In genomic region chr7:144021801-144022200, GRCm38 (mm10) we compare ENCODE assay signal across 27 mouse cellular contexts. TPM values are rescaled to one million over a fixed set of nuclear protein-coding genes. Genes with fewer than 3 reads are reported as not detected.
A peak's percentile ranks its signal among the peaks of the same experiment; 100 is the strongest.
DNase-seq lines count a peak whose midpoint lies in the region; ATAC-seq and TF ChIP-seq lines count a peak whose summit lies in the region.
"Had no signal": no experiment of that assay in that cellular context is flagged by ENCODE, and none has a peak within 500 bp of the region (broad histone marks: within the 10 kb centered on the region; RNA-seq: fewer than 3 reads in every experiment).

No protein-coding gene starts in this region.

- H3K9ac ChIP-seq in liver, adult 2 months (ENCODE audit: low read depth, low read length): no peak overlapping the region
- no peak overlapping the region for H3K9ac ChIP-seq in kidney, embryonic 16.5 days (replicated peaks; ENCODE audit: low read length)
- no peak overlapping the region for H3K9ac ChIP-seq in liver, embryonic 11.5 days (ENCODE audit: low read depth, low read length)
- no peak overlapping the region for H3K9ac ChIP-seq in stomach, embryonic 16.5 days (ENCODE audit: low read length)
- H3K9ac ChIP-seq: embryonic facial prominence, embryonic 12.5 days; heart, embryonic 15.5 days; hindbrain, embryonic 14.5 days; limb, embryonic 12.5 days had no signal

- H3K4me2 ChIP-seq in kidney, embryonic 16.5 days (replicated peaks; ENCODE audit: low read depth, low read length): no peak overlapping the region
- no peak overlapping the region for H3K4me2 ChIP-seq in liver, embryonic 11.5 days
- no peak overlapping the region for H3K4me2 ChIP-seq in stomach, embryonic 16.5 days (ENCODE audit: low read depth, low read length)
- H3K4me2 ChIP-seq: embryonic facial prominence, embryonic 12.5 days; heart, embryonic 15.5 days; hindbrain, embryonic 14.5 days; limb, embryonic 12.5 days had no signal

- no peak for ATAC-seq in kidney, embryonic 16.5 days (ENCODE audit: low FRiP score, low TSS enrichment)
- ATAC-seq in liver, embryonic 11.5 days (replicated peaks; ENCODE audit: low FRiP score): no peak
- ATAC-seq in stomach, embryonic 16.5 days (ENCODE audit: insufficient read depth, low FRiP score): no peak
- ATAC-seq: CD4-positive, CD25-positive, alpha-beta regulatory T cell, adult 4 months; inflammation-experienced regulatory T-cells, adult 6 months had no signal

- TF ChIP-seq CTCF in liver, adult 2 months (IDR thresholded peaks at IDR 0.05; ENCODE audit: low read depth, low read length): no peak

- 42% methylated on average over 3 of the region's 3 CpGs for WGBS in liver, adult 2 months
- 80% methylated on average over 3 of the region's 3 CpGs for WGBS in kidney, embryonic 16.5 days
- 69% methylated on average over 3 of the region's 3 CpGs for WGBS in liver, embryonic 11.5 days
- WGBS in stomach, embryonic 16.5 days: 75% methylated on average over 3 of the region's 3 CpGs

- H3K27ac ChIP-seq in liver, adult 2 months (replicated peaks; ENCODE audit: insufficient read depth, low read depth, low read length): peak overlapping the region; percentile 37
- peak overlapping the region; percentile 49 for H3K27ac ChIP-seq in kidney, embryonic 16.5 days (ENCODE audit: low read length)
- H3K27ac ChIP-seq in liver, embryonic 11.5 days (ENCODE audit: low read depth, low read length): peak overlapping the region; percentile 16; the same call in 1 of the 2 replicates
- H3K27ac ChIP-seq in stomach, embryonic 16.5 days (ENCODE audit: low read length): 0 out of 2 replicates have a peak overlapping the region, but pooled peaks have one; percentile 29
- H3K27ac ChIP-seq: embryonic facial prominence, embryonic 12.5 days; heart, embryonic 15.5 days; hindbrain, embryonic 14.5 days; layer of hippocampus, adult 2 months; limb, embryonic 12.5 days had no signal

- H3K4me3 ChIP-seq in liver, adult 2 months (ENCODE audit: insufficient read depth, low read depth, low read length): no peak overlapping the region
- H3K4me3 ChIP-seq in kidney, embryonic 16.5 days (ENCODE audit: low read length): no peak overlapping the region
- no peak overlapping the region for H3K4me3 ChIP-seq in liver, embryonic 11.5 days (ENCODE audit: low read depth, low read length)
- H3K4me3 ChIP-seq in stomach, embryonic 16.5 days (replicated peaks; ENCODE audit: low read length): no peak overlapping the region
- H3K4me3 ChIP-seq: embryonic facial prominence, embryonic 12.5 days; heart, embryonic 15.5 days; layer of hippocampus, adult 2 months; limb, embryonic 12.5 days; midbrain, embryonic 10.5 days had no signal

- intact Hi-C loops in heart, postnatal 10 days (cut with DNase I): no loop called here

- no peaks in the 10 kb centered on the region for H3K27me3 ChIP-seq in liver, adult 2 months (ENCODE audit: control insufficient read depth, insufficient read depth, low read length)
- H3K27me3 ChIP-seq in kidney, embryonic 16.5 days (ENCODE audit: insufficient read depth, low read length): no peaks in the 10 kb centered on the region
- H3K27me3 ChIP-seq in liver, embryonic 11.5 days (replicated peaks; ENCODE audit: control insufficient read depth, insufficient read depth, low read length): no peaks in the 10 kb centered on the region
- no peaks in the 10 kb centered on the region for H3K27me3 ChIP-seq in stomach, embryonic 16.5 days (ENCODE audit: control insufficient read depth, insufficient read depth, low read length)
- H3K27me3 ChIP-seq: embryonic facial prominence, embryonic 12.5 days; heart, embryonic 15.5 days; limb, embryonic 12.5 days had no signal

- peak; percentile 65 for DNase-seq in liver, adult 2 months (ENCODE audit: extremely low read depth, low read depth, low spot score)
- DNase-seq in liver: no peak
- no peak for DNase-seq in liver, embryonic 11.5 days (ENCODE audit: low spot score)
- no peak for DNase-seq in adrenal gland, adult (ENCODE audit: inconsistent age in 2 of 2, low spot score in 1 of 2)
- no peak for DNase-seq in heart, postnatal 10 days
- no peak for DNase-seq in adrenal gland, postnatal 36 days
- DNase-seq: adrenal gland, adult 2 months; cerebellum, adult 11-12 months; cerebellum, postnatal 10 days; heart, postnatal 4 days; layer of hippocampus, postnatal 36 days; lung, adult 18-20 months; lung, postnatal 10 days; right cerebral cortex, adult 18-20 months; spleen, adult 18-20 months; thymus, adult 18-20 months; thymus, postnatal 36 days had no signal

- no peak for TF ChIP-seq POLR2A in liver, adult 2 months (IDR thresholded peaks at IDR 0.05; ENCODE audit: extremely low read depth, insufficient read depth, low read length)

- H3K4me1 ChIP-seq in liver, adult 2 months (ENCODE audit: control insufficient read depth, insufficient read depth, low read length): peaks cover 21% of the 10 kb centered on the region
- peaks cover 18% of the 10 kb centered on the region for H3K4me1 ChIP-seq in kidney, embryonic 16.5 days (ENCODE audit: insufficient read depth, low read length)
- peaks cover 4% of the 10 kb centered on the region; the same call in 1 of the 2 replicates for H3K4me1 ChIP-seq in liver, embryonic 11.5 days (replicated peaks; ENCODE audit: control insufficient read depth, insufficient read depth, low read length)
- no peaks in the 10 kb centered on the region for H3K4me1 ChIP-seq in stomach, embryonic 16.5 days (ENCODE audit: control insufficient read depth, insufficient read depth, low read length)
- H3K4me1 ChIP-seq: embryonic facial prominence, embryonic 12.5 days; heart, embryonic 15.5 days; limb, embryonic 12.5 days; midbrain, embryonic 10.5 days had no signal

- no peaks in the 10 kb centered on the region for H3K9me3 ChIP-seq in kidney, embryonic 16.5 days (ENCODE audit: low read length)
- no peaks in the 10 kb centered on the region for H3K9me3 ChIP-seq in liver, embryonic 11.5 days (ENCODE audit: control insufficient read depth, low read length)
- no peaks in the 10 kb centered on the region for H3K9me3 ChIP-seq in stomach, embryonic 16.5 days (replicated peaks; ENCODE audit: control insufficient read depth, low read length)
- H3K9me3 ChIP-seq: embryonic facial prominence, embryonic 12.5 days; heart, embryonic 15.5 days; limb, embryonic 12.5 days; midbrain, embryonic 10.5 days had no signal

- no peaks in the 10 kb centered on the region for H3K36me3 ChIP-seq in liver, adult 2 months (ENCODE audit: control insufficient read depth, insufficient read depth, low read length)
- H3K36me3 ChIP-seq in kidney, embryonic 16.5 days (ENCODE audit: insufficient read depth, low read length): no peaks in the 10 kb centered on the region
- H3K36me3 ChIP-seq in liver, embryonic 11.5 days (ENCODE audit: control insufficient read depth, insufficient read depth, low read length): no peaks in the 10 kb centered on the region
- no peaks in the 10 kb centered on the region for H3K36me3 ChIP-seq in stomach, embryonic 16.5 days (ENCODE audit: control insufficient read depth, insufficient read depth, low read length)
- H3K36me3 ChIP-seq: embryonic facial prominence, embryonic 12.5 days; heart, embryonic 15.5 days; limb, embryonic 12.5 days; midbrain, embryonic 10.5 days had no signal

- H3K79me2 ChIP-seq in liver, adult 2 months (ENCODE audit: control insufficient read depth, insufficient read depth, low read length): no peaks in the 10 kb centered on the region; the same call in 1 of the 2 replicates

RNA-seq across cellular contexts. Expression of gene Shank2, which starts 20.1 kb away (rescaled TPM):
- 4.1 and 6.4 TPM in 2 replicates for total RNA-seq in liver, adult 2 months (2014; rRNA removed)
- polyA plus RNA-seq in liver, adult 2 months (2012; rRNA removed): 4.5 and 6.6 TPM in 2 replicates
- 3.6 and 4.0 TPM in 2 replicates for polyA plus RNA-seq in kidney, embryonic 16.5 days (2015; fragmentation: Nextera tagmentation; extraction: Ambion mirVana)
- polyA plus RNA-seq in liver, embryonic 11.5 days (2014; fragmentation: Nextera tagmentation; extraction: Ambion mirVana): 0.90 and 1.0 TPM in 2 replicates
- 1.1 and 1.6 TPM in 2 replicates for polyA plus RNA-seq in stomach, embryonic 16.5 days (2015; fragmentation: Nextera tagmentation; extraction: Ambion mirVana)
- under 1 TPM; 0.69 to 0.93 TPM for total RNA-seq in heart, postnatal 10 days (2021)
- total RNA-seq in adrenal gland, postnatal 36 days (2021): 1 to 10 TPM; 2.8 to 6.6 TPM
- polyA plus RNA-seq: inflammation-experienced regulatory T-cells, adult 6 months had no signal
